Comparison of ENCODE assay signal across 26 mouse cellular contexts in genomic region chr17:45464255-45464654, GRCm38 (mm10). TPM values are rescaled to one million over a fixed set of nuclear protein-coding genes. Genes with fewer than 3 reads are reported as not detected.
"Had no signal": no experiment of that assay in that cellular context is flagged by ENCODE, and none has a peak within 500 bp of the region (broad histone marks: within the 10 kb centered on the region; RNA-seq: fewer than 3 reads in every experiment).

No protein-coding gene starts in this region.

- H3K27ac ChIP-seq: embryonic facial prominence, embryonic 10.5 days; embryonic facial prominence, embryonic 12.5 days; embryonic facial prominence, embryonic 13.5 days; embryonic facial prominence, embryonic 15.5 days; forebrain, embryonic 10.5 days; forebrain, embryonic 12.5 days; forebrain, embryonic 13.5 days; forebrain, embryonic 15.5 days; gastrocnemius, adult 2 months; heart, adult 2 months; heart, embryonic 10.5 days had no signal

- H3K36me3 ChIP-seq: embryonic facial prominence, embryonic 10.5 days; embryonic facial prominence, embryonic 12.5 days; embryonic facial prominence, embryonic 13.5 days; embryonic facial prominence, embryonic 15.5 days; forebrain, embryonic 10.5 days; forebrain, embryonic 12.5 days; forebrain, embryonic 15.5 days; heart, embryonic 10.5 days had no signal

- H3K27me3 ChIP-seq: embryonic facial prominence, embryonic 12.5 days; embryonic facial prominence, embryonic 13.5 days; embryonic facial prominence, embryonic 15.5 days; forebrain, embryonic 12.5 days; forebrain, embryonic 13.5 days; forebrain, embryonic 15.5 days had no signal

- H3K9me3 ChIP-seq: forebrain, embryonic 15.5 days had no signal

- H3K4me1 ChIP-seq: embryonic facial prominence, embryonic 10.5 days; embryonic facial prominence, embryonic 12.5 days; embryonic facial prominence, embryonic 13.5 days; embryonic facial prominence, embryonic 15.5 days; forebrain, embryonic 10.5 days; forebrain, embryonic 12.5 days; forebrain, embryonic 13.5 days; forebrain, embryonic 15.5 days; heart, embryonic 10.5 days had no signal

- H3K9ac ChIP-seq: embryonic facial prominence, embryonic 12.5 days; embryonic facial prominence, embryonic 13.5 days; embryonic facial prominence, embryonic 15.5 days; forebrain, embryonic 12.5 days; forebrain, embryonic 13.5 days; forebrain, embryonic 15.5 days; forebrain, postnatal 0 days had no signal

- DNase-seq: cerebellum, postnatal 10 days; cerebellum, postnatal 14 days; cerebellum, postnatal 25 days; cerebellum, postnatal 36 days; embryo, embryonic 11 days; forebrain, postnatal 0 days; gastrocnemius, adult 2 months; gastrocnemius, postnatal 10 days; gastrocnemius, postnatal 14 days; gastrocnemius, postnatal 25 days; gastrocnemius, postnatal 36 days; heart, adult 11 months; heart, adult 18-20 months; heart, adult 2 months had no signal

- H3K4me2 ChIP-seq: embryonic facial prominence, embryonic 12.5 days; embryonic facial prominence, embryonic 13.5 days; embryonic facial prominence, embryonic 15.5 days; forebrain, embryonic 12.5 days; forebrain, embryonic 13.5 days; forebrain, embryonic 15.5 days had no signal

- ATAC-seq: forebrain, embryonic 13.5 days; forebrain, embryonic 14.5 days; forebrain, embryonic 15.5 days; forebrain, embryonic 16.5 days; forebrain, postnatal 0 days had no signal

- H3K4me3 ChIP-seq: embryonic facial prominence, embryonic 10.5 days; embryonic facial prominence, embryonic 12.5 days; embryonic facial prominence, embryonic 13.5 days; embryonic facial prominence, embryonic 15.5 days; erythroblast, embryonic 14.5 days; forebrain, embryonic 10.5 days; forebrain, embryonic 12.5 days; forebrain, embryonic 13.5 days; forebrain, embryonic 15.5 days; gastrocnemius, adult 2 months; heart, adult 2 months; heart, embryonic 10.5 days had no signal

RNA-seq across cellular contexts. Expression of gene Spats1, which starts 11.0 kb away (rescaled TPM):
- polyA plus RNA-seq: erythroblast, embryonic 14.5 days; heart, adult 2 months had no signal

RNA-seq across cellular contexts. Expression of gene Tcte1, which starts 59.0 kb away (rescaled TPM):
- polyA plus RNA-seq: erythroblast, embryonic 14.5 days had no signal
